Mouse (Mus musculus): ENCODE data around the gene Wrap53.
A peak's percentile ranks its signal among the peaks of the same experiment; 100 is the strongest.

The Wrap53 gene

DNA sequence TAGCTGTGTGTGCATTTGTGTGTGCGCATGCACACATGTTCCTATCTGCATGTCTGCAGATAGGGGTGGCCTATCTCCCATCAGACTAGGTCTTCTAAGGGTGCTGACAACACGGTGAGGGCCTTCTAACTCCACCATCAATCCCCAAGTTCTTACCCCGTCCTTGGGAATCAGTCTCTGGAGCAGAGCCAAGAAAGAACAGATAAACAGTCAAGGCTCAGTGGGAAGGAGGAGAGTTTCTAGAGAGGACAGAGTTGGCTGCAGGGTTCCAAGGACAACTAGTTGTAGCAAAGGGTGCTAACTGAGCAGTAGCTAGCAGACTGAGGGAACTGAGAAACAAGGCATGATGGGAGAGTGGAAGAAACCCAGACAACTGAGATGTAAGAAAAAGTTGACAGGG is 21.7 kb upstream of the Wrap53 start:
- DNase-seq (ENCODE audit: low spot score): no peak

DNA sequence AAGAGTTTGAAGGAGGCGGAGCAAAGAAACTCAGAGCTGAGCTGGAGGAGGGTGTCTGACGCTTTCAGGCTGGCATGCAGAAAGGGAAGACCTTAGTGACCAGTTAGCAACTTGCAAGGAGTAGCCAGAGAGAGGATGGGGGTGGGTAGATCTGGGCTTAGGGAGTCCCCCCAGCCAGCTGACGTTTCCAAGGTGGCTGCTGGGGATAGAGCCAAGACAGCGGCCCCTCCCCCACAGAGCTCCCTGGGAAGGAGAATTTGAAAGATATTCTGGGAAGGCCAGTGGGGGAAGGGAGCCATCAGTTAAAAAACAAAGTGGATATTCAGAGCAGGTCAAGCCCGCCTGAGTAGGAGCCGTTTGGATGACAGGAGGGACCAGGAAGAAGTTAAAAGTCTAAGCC is 20.0 kb upstream of the Wrap53 start:
- DNase-seq (ENCODE audit: low spot score): no peak

DNA sequence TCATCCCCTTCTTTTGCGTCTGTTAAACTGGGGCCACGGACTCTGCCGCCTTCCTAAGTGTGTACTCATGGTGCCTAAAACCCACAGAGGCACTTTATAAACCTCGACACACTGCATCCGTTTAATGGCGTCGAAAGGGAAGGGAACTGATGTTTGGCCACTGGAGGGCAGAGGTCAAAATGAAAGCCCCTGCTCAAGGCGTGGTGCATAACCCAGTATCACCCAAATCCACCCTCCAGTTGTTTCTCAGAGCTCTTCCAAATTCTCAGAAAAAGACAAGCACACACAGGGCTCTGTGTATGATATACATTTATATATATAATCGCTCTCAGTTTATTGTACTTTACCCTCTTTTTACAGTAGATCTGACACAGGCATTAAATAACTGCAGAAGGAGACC is 19.4 kb upstream of the Wrap53 start:
- peak; percentile 73 for DNase-seq (ENCODE audit: low spot score)

DNA sequence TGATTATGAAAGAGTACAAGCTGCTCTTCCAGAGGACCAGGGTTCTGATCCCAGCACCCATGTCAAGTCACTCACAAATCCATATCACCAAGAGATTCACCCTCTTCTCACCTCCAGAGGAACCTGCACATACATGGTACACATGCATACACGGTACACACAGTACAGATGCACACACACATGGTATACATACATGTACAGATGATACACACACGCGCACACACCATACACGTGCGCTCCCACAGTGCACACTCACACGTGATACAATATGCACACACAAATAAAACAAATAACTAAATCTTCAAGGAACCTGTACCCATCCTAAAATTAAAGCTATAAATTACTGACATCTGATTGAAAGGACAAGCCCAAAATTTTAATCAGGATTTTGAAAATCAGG is 14.8 kb upstream of the Wrap53 start:
- DNase-seq (ENCODE audit: low spot score): no peak

DNA sequence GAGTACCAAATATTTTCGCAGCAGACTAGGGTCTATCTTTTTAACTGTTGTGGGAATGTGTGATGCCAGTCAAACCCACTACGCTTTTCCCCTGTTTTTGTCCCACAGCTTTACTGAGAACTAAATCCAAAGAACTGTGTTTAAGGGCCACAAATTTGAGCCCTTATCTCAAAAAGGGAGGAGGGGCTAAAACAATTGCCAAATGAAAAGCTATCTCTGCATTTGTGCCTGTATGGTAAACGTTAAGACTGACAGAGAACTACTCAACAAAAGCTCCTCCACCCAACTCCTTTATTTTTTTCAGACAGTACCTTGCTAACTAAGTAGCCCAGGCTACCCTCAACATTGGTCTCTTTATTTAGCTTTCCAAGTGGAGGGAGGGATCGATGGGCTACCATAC is 12.7 kb upstream of the Wrap53 start:
- DNase-seq (ENCODE audit: low spot score): no peak

DNA sequence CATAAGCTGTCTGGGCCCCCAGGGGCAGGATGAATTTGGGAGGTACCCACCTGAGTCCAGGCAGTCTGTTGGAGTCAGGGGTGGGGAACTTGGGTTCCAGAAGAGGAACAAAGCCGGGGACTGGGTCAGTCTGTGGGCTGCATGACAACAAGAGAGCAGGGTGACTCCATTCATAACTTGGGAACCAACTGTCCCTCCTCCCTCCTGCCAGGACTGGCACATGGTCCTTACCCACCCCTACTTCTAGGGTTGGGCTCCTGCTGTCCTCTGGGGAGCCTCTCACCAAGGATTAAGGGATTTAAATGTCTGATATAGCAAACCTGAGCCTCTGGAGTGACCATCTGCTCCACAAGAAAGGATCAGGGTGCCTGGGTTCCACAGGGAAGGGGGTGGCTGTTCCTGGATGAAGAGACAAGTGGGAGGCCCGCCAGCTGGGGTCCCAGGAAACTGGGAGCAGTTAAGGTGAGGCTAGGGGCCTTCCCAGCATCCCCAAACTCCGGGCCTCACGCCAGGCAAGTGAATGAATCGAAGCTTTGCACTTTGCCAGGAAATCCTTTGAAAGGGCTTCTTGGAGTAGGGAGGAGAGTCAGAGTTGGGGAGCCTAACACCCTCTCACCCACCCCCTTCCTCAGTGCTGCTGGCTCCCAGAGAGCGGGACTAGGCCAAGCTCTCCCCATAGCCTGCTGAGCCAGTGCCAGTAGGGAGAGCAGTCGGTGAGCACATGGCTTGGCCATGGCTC is 12.0 kb upstream of the Wrap53 start:
- no peak for DNase-seq (ENCODE audit: low spot score)

DNA sequence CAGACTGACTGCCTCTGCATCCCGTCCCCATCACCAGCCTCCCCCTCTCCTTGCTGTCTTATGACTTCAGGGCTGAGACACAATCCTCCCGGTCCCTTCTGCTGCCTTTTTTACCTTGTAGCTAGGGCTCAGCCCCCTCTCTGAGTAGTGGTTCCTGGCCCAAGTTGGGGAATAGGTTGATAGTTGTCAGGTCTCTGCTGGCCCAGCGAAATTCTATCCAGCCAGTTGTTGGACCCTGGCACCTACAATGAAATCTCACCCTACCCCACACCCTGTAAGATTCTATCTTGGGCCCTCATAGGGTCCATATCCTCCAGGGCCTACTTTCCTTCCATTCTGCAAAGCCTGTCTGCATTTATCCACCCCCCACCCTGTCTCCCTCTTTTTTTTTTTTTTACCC is 11.4 kb upstream of the Wrap53 start:
- DNase-seq (ENCODE audit: low spot score): no peak

DNA sequence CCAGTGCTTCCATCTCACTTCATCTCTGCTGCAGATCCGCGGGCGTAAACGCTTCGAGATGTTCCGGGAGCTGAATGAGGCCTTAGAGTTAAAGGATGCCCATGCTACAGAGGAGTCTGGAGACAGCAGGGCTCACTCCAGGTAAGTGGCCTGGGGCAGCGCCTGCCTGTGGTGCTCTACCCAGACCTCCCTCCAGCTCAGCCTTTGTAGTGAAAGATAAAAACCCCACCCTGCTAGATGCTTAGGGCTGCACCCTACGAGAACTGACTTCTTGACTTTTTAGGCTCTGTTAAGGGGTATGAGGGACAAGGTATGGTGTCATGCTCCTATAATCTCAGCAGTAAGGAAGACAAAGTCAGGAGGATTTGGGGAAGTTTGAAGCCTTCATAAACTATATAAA is 10.6 kb upstream of the Wrap53 start:
- DNase-seq (ENCODE audit: low spot score): no peak

DNA sequence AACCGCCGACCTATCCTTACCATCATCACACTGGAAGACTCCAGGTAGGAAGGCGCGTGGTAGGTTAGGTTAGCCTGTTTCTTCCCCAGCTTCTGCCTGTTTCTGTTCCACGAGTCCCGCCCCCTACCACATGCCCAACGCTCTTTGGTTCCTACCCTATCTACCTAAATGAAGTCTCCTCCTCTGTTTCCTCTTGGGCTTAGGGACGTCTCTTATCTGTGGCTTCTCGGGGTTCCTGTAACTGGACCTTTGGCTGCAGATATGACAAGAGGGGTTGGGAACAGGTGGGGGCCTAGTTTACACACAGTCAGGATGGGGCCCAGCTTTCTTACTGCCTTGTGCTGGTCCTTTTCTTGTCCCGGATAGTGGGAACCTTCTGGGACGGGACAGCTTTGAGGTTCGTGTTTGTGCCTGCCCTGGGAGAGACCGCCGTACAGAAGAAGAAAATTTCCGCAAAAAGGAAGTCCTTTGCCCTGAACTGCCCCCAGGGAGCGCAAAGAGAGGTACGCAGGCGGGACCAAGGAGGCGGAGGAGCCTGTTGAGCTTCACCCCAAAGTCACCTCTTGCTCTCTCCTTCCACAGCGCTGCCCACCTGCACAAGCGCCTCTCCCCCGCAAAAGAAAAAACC is 9.3 kb upstream of the Wrap53 start:
- DNase-seq (ENCODE audit: low spot score): no peak

DNA sequence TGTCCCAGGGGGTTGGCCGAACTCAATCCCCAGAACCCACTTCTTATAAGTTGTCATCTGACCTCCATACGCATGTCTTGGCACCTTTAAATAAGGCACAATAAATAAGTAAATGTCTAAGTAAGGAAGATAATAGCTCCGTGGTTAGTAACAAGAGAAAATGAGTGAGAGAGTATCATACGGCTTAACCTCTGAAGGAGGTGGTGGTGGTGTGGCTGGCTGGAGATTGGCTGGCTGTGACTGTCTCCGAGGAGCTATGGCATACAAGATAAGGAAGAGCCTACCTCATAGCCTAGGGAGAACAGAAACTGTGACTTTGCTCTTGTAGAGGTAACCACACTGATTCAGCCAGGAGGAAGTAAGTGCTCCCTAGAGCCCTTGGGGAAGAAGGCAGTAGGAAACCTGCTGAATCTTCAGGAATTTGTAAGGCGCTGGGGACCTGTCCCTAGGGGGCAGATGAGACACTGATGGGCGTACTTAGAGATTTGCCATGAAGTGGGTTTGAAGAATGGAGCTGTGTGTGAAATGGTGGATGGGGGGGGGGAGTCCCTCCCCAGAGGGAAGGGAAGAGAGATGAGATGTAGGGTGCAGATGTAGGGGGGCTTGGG is 5.8 kb upstream of the Wrap53 start:
- peak; percentile 82 for DNase-seq (ENCODE audit: low spot score)

DNA sequence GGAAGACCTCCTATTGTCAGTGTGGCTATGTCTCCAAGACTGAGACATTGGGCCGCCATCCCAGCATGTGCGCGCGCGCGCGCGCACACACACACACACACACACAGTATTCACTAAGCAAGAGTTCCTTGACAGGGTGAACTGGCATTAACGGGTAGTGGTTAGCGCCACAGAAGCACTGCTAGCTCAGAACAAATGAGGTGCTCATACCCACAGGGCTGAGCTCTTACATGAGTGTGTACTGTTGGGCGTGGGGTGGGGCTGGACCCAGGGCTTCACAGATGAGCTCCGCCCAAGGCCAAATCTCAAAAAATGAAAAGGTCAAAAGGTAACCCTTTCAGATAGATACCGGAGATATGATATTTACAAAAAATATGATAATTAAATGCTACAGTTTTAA is 4.9 kb upstream of the Wrap53 start:
- DNase-seq (ENCODE audit: low spot score): no peak

DNA sequence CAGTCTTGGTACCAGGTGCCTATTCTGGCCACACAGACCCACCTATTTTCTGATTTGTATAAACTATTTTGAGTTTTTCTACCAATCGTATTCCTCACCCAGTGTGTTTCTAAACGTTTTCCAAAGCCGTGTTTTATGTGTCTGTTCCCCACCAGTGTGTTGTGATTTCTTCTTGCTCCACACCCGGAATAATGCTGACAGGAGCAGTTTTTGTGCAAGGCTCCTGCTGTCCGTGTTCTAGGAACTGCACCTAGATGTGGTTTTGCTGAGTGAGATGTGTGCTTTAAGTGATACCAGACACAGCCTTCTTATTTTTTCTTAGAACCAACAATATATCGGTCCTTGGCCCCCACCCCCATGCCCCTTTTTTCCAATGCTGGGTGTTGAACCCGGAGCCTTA is 4.0 kb upstream of the Wrap53 start:
- DNase-seq (ENCODE audit: low spot score): no peak

DNA sequence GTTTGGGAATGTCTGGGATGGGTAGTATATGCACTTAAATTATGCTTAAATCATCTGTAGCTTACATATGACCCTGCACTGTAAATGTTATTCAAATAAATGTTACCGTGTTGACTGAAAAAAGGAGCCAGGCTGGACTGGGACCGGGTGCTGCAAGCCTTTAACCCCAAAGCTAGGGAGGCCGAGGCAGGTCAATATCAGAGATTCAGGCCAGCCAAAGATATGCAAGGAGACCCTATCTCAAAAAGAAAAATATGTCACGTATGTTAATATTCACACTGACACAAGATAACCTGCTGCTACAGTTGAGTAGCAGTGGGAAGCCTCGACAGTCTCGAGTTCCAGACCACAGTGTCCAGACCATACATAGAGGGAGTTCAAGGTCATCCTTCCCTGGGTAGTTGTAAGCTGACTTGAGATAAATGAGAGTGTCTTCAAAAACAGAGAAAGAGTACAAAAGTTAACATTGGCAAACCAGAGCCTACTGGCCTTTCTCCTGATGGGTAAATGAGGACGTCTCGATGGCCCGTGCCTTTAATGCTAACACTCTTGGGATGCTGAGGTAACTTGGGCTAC is 2.3 kb upstream of the Wrap53 start:
- no peak for DNase-seq (ENCODE audit: low spot score)

DNA sequence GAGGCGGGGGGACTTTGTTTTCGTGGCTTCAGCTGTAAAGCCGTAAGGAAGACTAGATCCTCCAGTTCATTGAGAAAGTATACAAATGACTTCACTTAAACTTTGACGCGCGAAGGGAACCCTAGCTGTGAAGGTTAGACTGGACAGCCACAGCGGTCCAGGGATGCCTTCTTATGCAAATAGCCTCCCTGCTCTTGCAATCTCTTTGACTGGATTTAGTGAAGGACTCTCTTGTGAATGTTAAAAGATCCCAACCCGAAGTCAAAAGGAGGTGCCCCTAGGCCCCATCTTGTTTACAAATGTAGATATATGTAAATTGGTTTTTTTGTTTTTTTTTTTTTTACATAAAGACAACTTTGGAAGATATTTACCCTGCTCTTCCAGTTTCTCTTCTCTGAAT is 1.8 kb upstream of the Wrap53 start:
- no peak for DNase-seq (ENCODE audit: low spot score)

DNA sequence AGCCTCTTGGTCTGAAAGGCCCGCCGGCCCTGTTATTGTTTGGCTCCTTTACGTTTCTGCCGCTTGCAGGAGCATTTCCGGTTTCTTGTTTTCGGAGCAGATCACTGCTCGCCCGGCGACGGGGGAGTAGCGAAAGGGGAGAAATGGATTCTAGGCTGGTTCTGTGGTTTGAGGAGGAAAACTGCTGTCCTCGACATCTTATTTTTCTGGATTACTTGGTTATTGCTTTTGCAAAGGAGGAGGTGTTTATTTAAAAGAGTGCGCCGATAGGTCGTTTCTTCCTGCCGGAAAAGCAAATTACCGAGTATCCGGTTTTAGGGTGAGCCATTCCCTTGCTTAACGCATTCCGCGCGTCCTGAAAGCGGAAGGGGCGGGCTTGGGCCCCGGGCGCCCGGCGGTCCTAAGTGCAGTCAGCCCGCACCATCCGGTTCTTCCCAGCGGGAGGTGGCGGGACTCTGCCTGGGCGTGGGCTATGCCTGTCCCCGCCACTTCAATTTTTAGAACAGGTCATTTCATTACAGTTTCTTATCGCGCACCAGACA is 1.2 kb upstream of the Wrap53 start:
- peak; percentile 91 for DNase-seq (ENCODE audit: low spot score)

DNA sequence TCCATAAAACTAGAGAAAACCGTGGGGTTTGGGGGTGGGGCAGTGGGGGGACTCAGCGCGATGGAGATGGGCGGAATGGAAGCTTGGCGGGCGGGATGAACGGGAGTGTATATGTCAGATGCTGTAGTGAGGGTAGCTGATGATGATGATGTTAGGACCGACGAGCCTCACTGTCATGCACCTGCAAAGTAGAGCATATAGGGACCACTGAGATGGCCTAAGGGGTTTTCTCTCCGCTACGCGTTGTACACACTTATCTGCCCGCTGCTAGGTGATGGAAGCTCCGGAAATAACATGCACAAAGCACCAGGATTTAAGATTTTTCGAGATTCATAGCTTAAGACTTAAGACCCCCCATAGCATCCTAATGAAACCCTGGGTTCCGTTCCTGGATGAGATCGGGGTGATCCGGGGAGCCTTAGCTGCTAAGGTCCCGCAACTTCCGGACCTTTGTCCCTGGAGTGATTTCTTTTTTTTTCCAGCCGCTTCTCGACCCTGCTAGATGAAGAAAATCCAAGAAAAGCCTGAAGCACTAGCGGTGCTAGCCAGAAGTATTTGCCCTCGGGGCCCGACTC is 604 bp upstream of the Wrap53 start:
- no peak for DNase-seq (ENCODE audit: low spot score)

DNA sequence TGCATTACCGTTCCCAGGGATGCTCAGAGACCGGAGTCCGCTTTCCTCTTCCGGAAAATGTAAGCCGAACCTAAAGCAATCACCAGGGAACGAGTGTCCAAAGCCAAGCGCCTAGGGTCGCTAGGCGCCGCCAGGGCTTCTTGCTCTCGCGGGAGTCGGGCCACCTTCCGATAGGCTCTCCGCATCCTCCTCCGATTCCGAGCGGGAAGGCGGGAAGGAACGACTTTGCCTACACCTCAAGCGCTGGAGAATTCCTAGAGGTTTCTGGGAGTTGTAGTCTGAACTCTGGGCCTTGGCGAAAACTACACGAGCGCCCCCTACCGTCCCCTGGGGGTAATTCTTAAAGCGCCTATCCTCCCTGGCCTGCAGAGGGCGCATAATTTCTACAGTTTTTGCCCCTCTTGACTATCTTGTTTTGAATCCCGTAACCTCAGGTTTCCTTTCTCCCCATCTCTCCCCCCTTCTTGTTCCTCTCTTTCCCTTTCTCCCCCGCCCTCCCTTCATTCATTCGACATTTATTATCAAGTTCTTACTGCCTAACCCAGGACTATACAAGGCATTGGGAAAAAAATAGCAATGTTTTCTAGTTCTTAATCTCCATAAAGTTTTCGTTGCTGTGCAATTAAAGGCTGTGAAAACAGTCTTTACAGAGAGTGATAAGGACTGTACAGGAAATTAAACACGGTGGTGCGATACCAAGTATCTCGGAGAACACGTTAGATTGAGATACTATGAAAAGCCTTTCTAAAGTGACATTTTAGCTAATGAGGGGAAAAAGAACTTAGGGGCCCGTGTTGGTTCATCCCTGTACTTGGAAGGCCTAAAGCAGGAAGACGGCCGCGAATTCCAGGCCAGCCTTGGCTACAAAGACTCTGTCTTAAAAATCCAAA is 682 bp downstream of the Wrap53 start:
- DNase-seq (ENCODE audit: low spot score): peak; percentile 100

DNA sequence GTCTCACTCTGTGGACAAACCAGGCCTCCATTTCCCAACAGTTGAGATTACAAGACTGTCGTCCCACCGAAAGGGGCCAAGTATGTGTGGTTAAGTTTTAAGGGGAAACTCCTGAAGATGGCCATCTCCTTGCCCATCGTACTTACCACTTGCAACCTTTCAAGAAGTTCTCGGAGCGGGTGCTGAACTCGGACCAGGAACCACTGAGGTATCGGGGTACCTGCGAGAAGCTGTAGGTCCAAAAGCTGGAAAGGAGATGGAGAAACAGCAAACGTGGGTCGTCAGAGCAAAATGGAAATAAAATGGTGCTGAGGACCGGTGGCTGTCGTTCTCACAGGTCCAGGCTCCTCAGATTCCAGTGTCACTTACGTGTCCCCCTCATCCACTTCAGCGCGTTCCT is 1.8 kb downstream of the Wrap53 start:
- DNase-seq (ENCODE audit: low spot score): no peak

DNA sequence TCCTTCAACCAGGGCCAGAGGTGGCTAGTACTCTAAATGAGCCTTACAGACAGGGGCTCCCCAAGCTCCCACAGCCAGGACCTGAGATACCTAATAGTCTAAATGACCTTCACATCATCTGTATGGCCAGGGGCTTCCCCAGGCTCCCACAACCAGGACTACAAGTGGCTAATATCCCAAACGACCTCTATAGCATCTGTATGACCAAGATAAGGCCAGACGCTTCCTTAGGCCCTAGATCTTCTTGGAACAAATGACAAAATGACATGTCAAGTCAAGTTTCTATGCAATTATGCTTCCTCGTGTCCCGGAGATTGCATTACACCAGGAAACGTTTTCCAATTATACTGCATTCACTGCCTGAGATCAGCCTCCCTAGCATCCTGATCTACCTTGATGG is 3.7 kb downstream of the Wrap53 start:
- peak; percentile 60 for DNase-seq (ENCODE audit: low spot score)

DNA sequence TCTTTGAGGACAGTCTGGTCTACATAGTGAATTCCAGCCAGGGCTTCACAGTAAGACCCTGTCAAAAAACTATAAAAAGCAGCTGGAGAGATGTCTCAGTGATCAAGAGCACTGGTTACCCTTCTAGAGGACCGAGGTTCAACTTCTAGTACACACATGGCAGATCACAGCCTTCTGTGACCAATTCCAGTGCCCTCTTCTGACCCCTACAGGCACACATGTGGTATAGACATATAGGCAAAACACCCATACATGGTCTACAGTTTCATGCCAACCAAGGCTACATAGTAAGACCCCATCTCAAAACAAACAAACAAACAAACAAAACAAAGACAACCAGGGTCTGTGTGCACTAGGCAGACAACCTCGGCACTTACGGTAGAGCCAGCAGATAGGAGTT is 4.8 kb downstream of the Wrap53 start:
- peak; percentile 56 for DNase-seq (ENCODE audit: low spot score)

DNA sequence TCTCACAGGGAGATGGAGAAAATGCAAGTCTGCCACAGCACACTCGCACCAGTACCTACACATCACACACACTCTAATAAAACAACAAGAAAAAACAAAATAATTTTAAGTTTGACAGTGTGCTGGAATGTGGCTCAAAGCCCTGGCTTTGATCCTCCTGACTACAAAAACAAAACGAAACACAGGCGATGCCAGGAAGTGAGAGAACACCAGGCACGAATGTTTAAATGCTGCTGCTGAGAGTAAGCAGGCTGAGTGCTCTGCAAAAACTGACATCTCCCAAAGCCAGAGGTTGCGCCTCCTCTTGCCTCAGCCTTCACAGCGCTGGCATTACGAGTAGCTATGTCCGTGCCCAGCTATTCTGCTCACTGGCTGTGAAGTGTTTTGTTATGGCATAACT is 14.9 kb downstream of the Wrap53 start:
- no peak for DNase-seq (ENCODE audit: low spot score)

DNA sequence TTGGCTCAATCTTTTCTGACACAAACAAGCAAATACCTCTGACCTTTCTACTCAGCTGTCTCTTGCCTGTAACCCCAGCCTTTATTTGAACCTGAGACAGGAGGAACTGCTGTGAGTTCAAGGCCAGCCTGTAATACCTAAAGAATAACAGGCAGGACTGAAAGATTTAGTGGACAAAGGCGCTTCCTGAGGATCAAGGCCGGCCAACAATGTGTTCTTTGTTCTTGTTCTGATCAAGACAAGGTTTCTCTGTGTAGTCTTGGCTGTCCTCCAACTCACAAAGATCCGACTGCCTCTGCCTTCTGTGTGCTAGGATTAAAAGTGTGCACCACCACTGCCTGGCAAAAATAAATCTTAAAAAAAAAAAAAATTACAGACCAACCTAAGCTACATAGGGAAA is 15.7 kb downstream of the Wrap53 start:
- DNase-seq (ENCODE audit: low spot score): no peak
